Mouse (Mus musculus): ENCODE results near the gene Cntrob.

GRCm38 (mm10) chr11:69321580-69321979 is 2.0 kb downstream of the Cntrob start:
- TF ChIP-seq CTCF (IDR thresholded peaks at IDR 0.05; ENCODE audit: low read depth), result no peak
- no peak for TF ChIP-seq EP300 (IDR thresholded peaks at IDR 0.05; ENCODE audit: low read depth)
